Mouse (Mus musculus): Measurements from ENCODE around the gene Tceal9. TPM values are rescaled to one million over a fixed set of nuclear protein-coding genes. Genes with fewer than 3 reads are reported as not detected.

The Tceal9 gene
- total and polyA plus RNA-seq, 2 experiments, result 3.9 to 32.4 TPM

DNA sequence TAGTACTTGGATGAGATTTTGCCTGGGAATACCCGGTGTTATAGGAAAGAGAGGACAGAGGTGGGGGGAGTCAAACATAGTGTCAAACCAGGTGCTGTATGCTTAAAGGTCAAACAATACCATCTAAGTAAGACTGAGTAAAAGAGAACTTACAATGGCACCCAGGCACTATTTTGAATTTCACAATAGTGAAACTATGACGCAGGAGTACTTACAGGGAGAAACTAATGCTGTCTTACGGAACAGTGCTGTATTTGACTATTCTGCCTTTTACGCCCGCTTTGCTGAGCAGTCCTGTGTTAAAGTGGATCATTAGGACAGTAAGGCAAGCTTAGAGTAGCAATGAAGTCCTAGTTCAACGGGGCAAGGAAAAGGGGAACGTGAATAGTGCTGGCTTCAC, 32.7 kb downstream of the Tceal9 start:
- WGBS, result 79% methylated on average over 7 of the region's 7 CpGs
- Histone ChIP-seq H3K79me2 (ENCODE audit: control insufficient read depth, insufficient read depth, low read length) (no peaks in the 10 kb centered on the region), H3K36me3 (ENCODE audit: control insufficient read depth, insufficient read depth, low read length) (no peaks in the 10 kb centered on the region), H3K4me3 (ENCODE audit: insufficient read depth, low read depth, low read length) (no peak overlapping the region), H3K4me1 (ENCODE audit: control insufficient read depth, insufficient read depth, low read length) (no peaks in the 10 kb centered on the region), H3K27me3 (ENCODE audit: control insufficient read depth, insufficient read depth, low read length) (no peaks in the 10 kb centered on the region), H3K27ac (replicated peaks; ENCODE audit: insufficient read depth, low read depth, low read length) (no peak overlapping the region), H3K9ac (ENCODE audit: low read depth, low read length) (no peak overlapping the region)
- TF ChIP-seq CTCF (IDR thresholded peaks at IDR 0.05; ENCODE audit: low read depth, low read length) (no peak), POLR2A (IDR thresholded peaks at IDR 0.05; ENCODE audit: extremely low read depth, insufficient read depth, low read length) (no peak)
- DNase-seq (ENCODE audit: extremely low read depth, low read depth, low spot score), result no peak

DNA sequence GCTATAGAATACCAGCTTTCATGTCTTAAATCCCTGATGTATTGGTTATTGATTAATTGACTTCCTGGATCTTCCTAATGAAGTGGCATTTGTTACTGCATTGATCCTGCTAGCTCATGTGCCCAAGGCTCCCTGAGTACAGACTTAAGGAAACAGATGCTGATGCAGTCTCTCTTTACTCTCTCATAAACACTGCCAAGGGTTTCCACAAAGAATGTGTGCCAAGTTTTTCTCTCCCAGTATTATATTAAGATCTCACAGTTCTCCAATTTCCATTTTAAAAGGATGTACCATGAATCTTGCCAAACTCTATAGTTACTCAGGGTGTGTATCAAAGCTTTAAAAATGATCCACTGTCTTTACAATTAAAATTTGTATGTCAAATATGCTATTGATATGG, 33.5 kb downstream of the Tceal9 start:
- Histone ChIP-seq H3K36me3 (ENCODE audit: control insufficient read depth, insufficient read depth, low read length) (no peaks in the 10 kb centered on the region), H3K4me3 (ENCODE audit: insufficient read depth, low read depth, low read length) (no peak overlapping the region), H3K9ac (ENCODE audit: low read depth, low read length) (no peak overlapping the region), H3K4me1 (ENCODE audit: control insufficient read depth, insufficient read depth, low read length) (no peaks in the 10 kb centered on the region), H3K27ac (replicated peaks; ENCODE audit: insufficient read depth, low read depth, low read length) (no peak overlapping the region), H3K27me3 (ENCODE audit: control insufficient read depth, insufficient read depth, low read length) (no peaks in the 10 kb centered on the region), H3K79me2 (ENCODE audit: control insufficient read depth, insufficient read depth, low read length) (no peaks in the 10 kb centered on the region)
- DNase-seq (ENCODE audit: extremely low read depth, low read depth, low spot score), result no peak
- TF ChIP-seq CTCF (IDR thresholded peaks at IDR 0.05; ENCODE audit: low read depth, low read length) (no peak), POLR2A (IDR thresholded peaks at IDR 0.05; ENCODE audit: extremely low read depth, insufficient read depth, low read length) (no peak)

DNA sequence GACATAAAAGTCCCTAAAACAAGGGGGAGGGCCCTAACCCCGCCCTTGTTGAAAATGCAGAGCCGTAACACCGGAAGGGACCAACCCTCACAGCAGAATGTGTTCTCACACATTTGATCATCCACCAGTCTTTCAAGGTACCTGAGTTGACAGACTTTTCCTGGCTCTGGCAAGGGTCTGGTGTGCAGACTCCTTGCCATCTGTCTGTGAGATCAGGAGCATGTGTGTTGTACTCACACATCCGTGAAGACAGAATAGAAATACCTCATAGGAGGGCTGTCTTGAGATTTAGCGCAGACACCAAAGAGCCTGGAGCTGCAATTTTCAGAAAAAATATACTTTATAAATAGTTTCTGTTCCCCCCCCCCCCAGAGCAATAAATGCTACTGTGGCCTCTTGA, 34.5 kb downstream of the Tceal9 start:
- no peak overlapping the region for H3K27ac ChIP-seq (replicated peaks; ENCODE audit: insufficient read depth, low read depth, low read length)
- H3K4me1 ChIP-seq (ENCODE audit: control insufficient read depth, insufficient read depth, low read length), result no peaks in the 10 kb centered on the region
- whole genome bisulfite sequencing, result 97% methylated on average over 5 of the region's 5 CpGs
- no peak for TF ChIP-seq CTCF (IDR thresholded peaks at IDR 0.05; ENCODE audit: low read depth, low read length)
- no peak for TF ChIP-seq POLR2A (IDR thresholded peaks at IDR 0.05; ENCODE audit: extremely low read depth, insufficient read depth, low read length)
- no peaks in the 10 kb centered on the region for H3K27me3 ChIP-seq (ENCODE audit: control insufficient read depth, insufficient read depth, low read length)
- no peak overlapping the region for H3K4me3 ChIP-seq (ENCODE audit: insufficient read depth, low read depth, low read length)
- H3K9ac ChIP-seq (ENCODE audit: low read depth, low read length), result no peak overlapping the region
- no peaks in the 10 kb centered on the region for H3K79me2 ChIP-seq (ENCODE audit: control insufficient read depth, insufficient read depth, low read length)
- no peaks in the 10 kb centered on the region for H3K36me3 ChIP-seq (ENCODE audit: control insufficient read depth, insufficient read depth, low read length)
- DNase-seq (ENCODE audit: extremely low read depth, low read depth, low spot score), result no peak

DNA sequence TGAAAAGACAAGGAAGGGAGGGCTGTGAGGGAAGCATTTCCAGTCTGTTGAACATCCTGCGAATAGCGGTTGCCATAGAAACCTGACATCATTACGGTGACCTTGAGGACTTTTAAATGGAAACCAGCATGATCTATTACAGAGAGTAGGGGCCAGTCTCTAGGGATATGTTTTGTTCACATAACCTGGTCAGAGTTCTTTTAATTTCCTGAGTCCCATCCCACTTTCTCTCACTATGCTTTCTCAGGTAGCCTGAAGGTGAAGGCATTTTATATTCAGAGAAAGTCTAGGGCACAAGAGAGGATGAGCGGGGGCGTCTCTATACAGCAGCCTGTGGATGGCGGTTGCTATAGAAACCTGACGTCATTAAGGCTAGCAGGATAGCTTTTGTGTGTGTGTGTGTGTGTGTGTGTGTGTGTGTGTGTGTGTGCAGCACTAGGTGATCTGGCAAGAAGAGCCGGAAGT, 46.0 kb downstream of the Tceal9 start:
- no peaks in the 10 kb centered on the region for H3K79me2 ChIP-seq (ENCODE audit: control insufficient read depth, insufficient read depth, low read length)
- no peak for DNase-seq (ENCODE audit: extremely low read depth, low read depth, low spot score)
- H3K4me3 ChIP-seq (ENCODE audit: insufficient read depth, low read depth, low read length), result no peak overlapping the region
- H3K27ac ChIP-seq (replicated peaks; ENCODE audit: insufficient read depth, low read depth, low read length), result no peak overlapping the region
- no peak overlapping the region for H3K9ac ChIP-seq (ENCODE audit: low read depth, low read length)
- 43% methylated on average over 8 of the region's 8 CpGs for WGBS
- H3K36me3 ChIP-seq (ENCODE audit: control insufficient read depth, insufficient read depth, low read length), result no peaks in the 10 kb centered on the region
- no peaks in the 10 kb centered on the region for H3K27me3 ChIP-seq (ENCODE audit: control insufficient read depth, insufficient read depth, low read length)
- H3K4me1 ChIP-seq (ENCODE audit: control insufficient read depth, insufficient read depth, low read length), result no peaks in the 10 kb centered on the region
- TF ChIP-seq POLR2A (IDR thresholded peaks at IDR 0.05; ENCODE audit: extremely low read depth, insufficient read depth, low read length) (no peak), CTCF (IDR thresholded peaks at IDR 0.05; ENCODE audit: low read depth, low read length) (no peak)

Other genes with a start within 250 kb of the Tceal9 start
- gene Arxes1, start 211.7 kb upstream of the Tceal9 start, total RNA-seq (2014; rRNA removed), result not detected in 2 replicates
- not detected in 2 replicates for gene Arxes1, start 211.7 kb upstream of the Tceal9 start, polyA plus RNA-seq (2012; rRNA removed)
- 0.40 TPM in 1 of 2 replicates, not detected in the other for gene Bex2, start 176.8 kb upstream of the Tceal9 start, total RNA-seq (2014; rRNA removed)
- 0.13 TPM in 1 of 2 replicates, not detected in the other for gene Bex2, start 176.8 kb upstream of the Tceal9 start, polyA plus RNA-seq (2012; rRNA removed)
- not detected in 2 replicates for gene Nxf3, start 159.8 kb upstream of the Tceal9 start, total RNA-seq (2014; rRNA removed)
- not detected in 2 replicates for gene Nxf3, start 159.8 kb upstream of the Tceal9 start, polyA plus RNA-seq (2012; rRNA removed)
- 0.37 and 0.67 TPM in 2 replicates for gene Bex4, start 106.1 kb upstream of the Tceal9 start, total RNA-seq (2014; rRNA removed)
- 0.15 and 0.32 TPM in 2 replicates for gene Bex4, start 106.1 kb upstream of the Tceal9 start, polyA plus RNA-seq (2012; rRNA removed)
- 19.1 and 31.2 TPM in 2 replicates for gene Tceal8, start 72.7 kb upstream of the Tceal9 start, total RNA-seq (2014; rRNA removed)
- 3.1 and 5.1 TPM in 2 replicates for gene Tceal8, start 72.7 kb upstream of the Tceal9 start, polyA plus RNA-seq (2012; rRNA removed)
- gene Tceal5, start 41.2 kb upstream of the Tceal9 start, total RNA-seq (2014; rRNA removed), result 0.18 TPM in 1 of 2 replicates, not detected in the other
- gene Tceal5, start 41.2 kb upstream of the Tceal9 start, polyA plus RNA-seq (2012; rRNA removed), result not detected in 2 replicates
- not detected in 2 replicates for gene Tceal7, start 30.3 kb upstream of the Tceal9 start, total RNA-seq (2014; rRNA removed)
- not detected in 2 replicates for gene Tceal7, start 30.3 kb upstream of the Tceal9 start, polyA plus RNA-seq (2012; rRNA removed)
- gene Bex1, start 29.6 kb upstream of the Tceal9 start, total RNA-seq (2014; rRNA removed), result not detected in 2 replicates
- gene Bex1, start 29.6 kb upstream of the Tceal9 start, polyA plus RNA-seq (2012; rRNA removed), result 0.40 TPM in 1 of 2 replicates, not detected in the other
- 1.2 and 1.5 TPM in 2 replicates for gene Bex3, start 25.2 kb downstream of the Tceal9 start, total RNA-seq (2014; rRNA removed)
- 1.4 and 1.9 TPM in 2 replicates for gene Bex3, start 25.2 kb downstream of the Tceal9 start, polyA plus RNA-seq (2012; rRNA removed)